Mouse (Mus musculus) ovary, postnatal 36 days (tissue): ENCODE results near the gene D10Jhu81e.
"Not testable (repeated sequence)": the region's sequence is repeated elsewhere in the genome, so short reads cannot be mapped to it uniquely, and the experiment has no call there.

Source experiments
- DNase-seq: peaks from one replicate; pipeline ENCODE4 v3.0.0; 2022; ENCODE audit warnings: low spot score, mixed read lengths

Gene D10Jhu81e

GRCm38 (mm10) chr10:78129998-78130397 lies 39.6 kb downstream of the D10Jhu81e start:
- no peak for DNase-seq

GRCm38 (mm10) chr10:78129423-78129822 lies 40.2 kb downstream of the D10Jhu81e start:
- DNase-seq: no peak

GRCm38 (mm10) chr10:78128647-78129046 lies 40.9 kb downstream of the D10Jhu81e start:
- no peak for DNase-seq

- DNase-seq: no peak
Measured at GRCm38 (mm10) chr10:78127931-78128330, 41.7 kb downstream of the D10Jhu81e start.

GRCm38 (mm10) chr10:78127046-78127870 lies 42.3 kb downstream of the D10Jhu81e start:
- no peak for DNase-seq

- DNase-seq: no peak
Measured at GRCm38 (mm10) chr10:78126311-78126710, 43.3 kb downstream of the D10Jhu81e start.

GRCm38 (mm10) chr10:78125061-78125460 lies 44.5 kb downstream of the D10Jhu81e start:
- DNase-seq: not testable (repeated sequence)

GRCm38 (mm10) chr10:78124137-78124536 lies 45.4 kb downstream of the D10Jhu81e start:
- peak; percentile 67 for DNase-seq

GRCm38 (mm10) chr10:78119422-78119821 lies 50.2 kb downstream of the D10Jhu81e start:
- DNase-seq: no peak

- DNase-seq: no peak
Measured at GRCm38 (mm10) chr10:78115153-78115552, 54.4 kb downstream of the D10Jhu81e start.

GRCm38 (mm10) chr10:78114521-78115092 lies 55.0 kb downstream of the D10Jhu81e start:
- no peak for DNase-seq
